Mouse (Mus musculus) v-Abl transformed pro-B cells (cell line): ENCODE data around the gene Ets1.

Source experiments
- in situ Hi-C, 2 experiments: fragments of 400-800 bp; cut with MboI; formaldehyde crosslinking; loops; one replicate each; pipeline ENCODE4 v1.15.1; 2025; ENCODE audit not compliant: unreplicated experiment in 2 of 2

The Ets1 gene

DNA sequence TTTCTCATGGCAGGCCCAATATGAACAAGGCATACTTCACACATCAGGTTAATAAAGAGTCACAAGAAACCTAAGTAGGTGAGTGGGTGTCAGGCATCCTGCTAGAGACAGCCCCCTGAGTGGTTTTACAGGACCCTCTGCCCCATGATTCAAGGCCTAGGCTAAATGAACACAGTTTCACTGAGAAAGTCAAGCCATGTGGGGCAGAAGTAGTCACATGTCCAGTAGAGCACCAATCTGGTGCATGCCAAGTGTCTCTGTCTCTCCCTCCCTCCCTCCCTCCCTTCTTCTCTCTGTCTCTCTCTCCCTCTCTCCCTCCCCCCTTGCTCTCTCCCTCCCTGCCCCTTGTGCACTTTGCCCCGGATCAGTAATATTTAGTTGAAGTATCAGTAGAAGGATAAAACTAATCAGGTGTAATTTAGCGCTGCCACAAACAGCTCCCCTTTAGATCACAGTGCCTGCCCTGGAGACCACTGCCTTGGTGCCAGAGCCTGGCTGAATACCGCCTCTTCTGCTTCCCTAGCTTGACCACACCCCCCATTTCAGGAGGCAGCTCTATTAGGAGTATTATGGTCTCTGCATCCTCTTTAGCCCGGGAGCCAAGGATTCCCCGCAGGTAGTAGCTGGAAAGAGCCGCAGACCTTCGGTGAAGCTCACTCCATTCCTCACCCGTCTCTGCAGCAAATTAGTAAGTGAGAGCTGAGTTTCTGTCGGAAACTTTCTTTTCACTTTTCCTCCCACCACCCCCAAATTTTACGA lies at the start of gene Ets1:
Gene Ets1 (plus strand): TSS at position 595 of the 759 bp plus-strand sequence.
- in situ Hi-C loops: no loop called here

GRCm38 (mm10) chr9:32589900-32590299 lies 46.1 kb upstream of the Ets1 start:
- in situ Hi-C loops: loop anchor here (5.0 to 10.0 kb wide), 8 partner anchors 183 to 657 kb away; no protein-coding TSS in a partner anchor

GRCm38 (mm10) chr9:32590571-32590970 lies 45.5 kb upstream of the Ets1 start:
- in situ Hi-C loops: loop anchor here in 1 of 2 experiments (10.0 kb wide), 1 partner anchor 244 kb away; no protein-coding TSS in a partner anchor

GRCm38 (mm10) chr9:32591732-32592582 lies 44.1 kb upstream of the Ets1 start:
- in situ Hi-C loops: loop anchor here in 1 of 2 experiments (10.0 kb wide), 1 partner anchor 243 kb away; no protein-coding TSS in a partner anchor

DNA sequence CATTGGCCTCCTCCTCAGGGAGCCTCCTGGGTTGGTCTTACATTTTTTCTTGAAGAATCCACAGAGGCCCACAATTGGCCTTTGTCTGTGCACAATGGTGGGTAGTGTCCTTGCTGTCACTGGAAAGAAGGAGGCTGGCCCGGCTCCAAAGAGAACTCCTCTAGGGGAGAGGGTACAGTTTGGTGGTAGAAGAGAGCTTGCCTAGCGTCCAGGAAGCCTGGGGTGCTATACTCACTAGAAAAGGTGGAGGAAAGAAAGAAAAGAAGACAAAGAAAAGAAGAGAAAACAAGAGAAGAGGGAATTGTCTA lies 43.5 kb upstream of the Ets1 start:
- in situ Hi-C loops: loop anchor here in 1 of 2 experiments (10.0 kb wide), 1 partner anchor 242 kb away; no protein-coding TSS in a partner anchor

- in situ Hi-C loops: loop anchor here in 1 of 2 experiments (10.0 kb wide), 1 partner anchor 241 kb away; no protein-coding TSS in a partner anchor
These were observed 42.2 kb upstream of the Ets1 start for GRCm38 (mm10) chr9:32593816-32594215.

DNA sequence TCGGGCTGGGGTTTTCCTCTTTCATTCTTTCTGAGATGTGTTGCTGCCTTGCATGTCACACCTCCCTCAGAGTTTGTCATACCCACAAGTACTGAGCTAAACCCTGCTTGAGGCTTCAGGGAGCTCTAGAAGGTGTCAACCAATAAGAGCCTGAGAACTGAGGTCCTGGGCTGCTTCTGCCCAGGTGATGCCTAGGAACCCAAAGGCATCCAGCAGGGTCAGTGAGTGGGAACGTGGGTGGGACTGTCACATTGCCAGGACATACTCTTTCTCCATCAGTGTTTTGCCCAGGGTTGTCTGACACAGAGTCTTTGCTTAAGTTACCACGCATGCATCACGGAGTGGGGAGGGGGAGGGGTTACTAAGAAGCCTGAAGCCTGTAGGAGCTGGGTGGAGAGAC lies 41.7 kb upstream of the Ets1 start:
- in situ Hi-C loops: loop anchor here in 1 of 2 experiments (10.0 kb wide), 1 partner anchor 240 kb away; no protein-coding TSS in a partner anchor

- in situ Hi-C loops: loop anchor here in 1 of 2 experiments (10.0 kb wide), 1 partner anchor 240 kb away; no protein-coding TSS in a partner anchor
These were observed 40.8 kb upstream of the Ets1 start for GRCm38 (mm10) chr9:32595076-32595820.

DNA sequence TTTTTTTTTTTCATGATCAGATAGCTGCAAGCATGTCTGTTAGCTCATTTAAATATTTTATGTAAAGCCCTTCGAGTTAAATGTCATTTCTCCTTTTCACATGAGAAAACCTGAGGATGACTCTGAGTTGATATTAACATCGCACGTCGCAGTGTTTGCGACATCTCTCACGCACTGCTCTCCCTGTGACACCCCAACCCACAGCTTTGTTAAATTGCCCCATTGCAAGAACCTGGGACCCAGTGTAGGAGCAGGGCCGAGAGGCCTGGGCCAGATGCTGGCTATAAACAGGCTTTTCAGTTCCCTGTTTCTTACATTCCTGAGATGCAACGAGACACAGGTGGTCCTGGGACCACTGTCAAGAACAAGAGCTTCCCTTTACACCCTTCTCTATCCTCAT lies 39.7 kb upstream of the Ets1 start:
- in situ Hi-C loops: loop anchor here in 1 of 2 experiments (10.0 kb wide), 1 partner anchor 238 kb away; no protein-coding TSS in a partner anchor

DNA sequence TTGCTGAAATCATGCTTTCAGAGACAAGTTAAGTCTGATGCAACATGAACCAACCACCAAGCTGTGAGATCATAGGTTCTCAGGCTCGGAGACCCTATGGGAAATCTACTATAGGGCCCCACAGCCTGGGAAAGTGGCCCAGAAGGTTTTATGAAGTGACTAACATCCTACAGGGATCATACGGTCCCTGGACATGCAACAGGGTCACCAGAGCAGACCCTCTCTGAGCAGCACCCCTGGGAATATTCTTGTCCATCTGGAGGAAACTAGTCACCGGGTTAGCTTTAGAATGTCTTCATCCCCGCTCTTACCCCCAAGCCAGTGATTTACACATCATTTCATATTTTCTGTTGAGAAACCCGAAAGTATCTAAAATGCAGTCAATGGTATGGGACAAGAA lies 34.1 kb upstream of the Ets1 start:
- in situ Hi-C loops: no loop called here

- in situ Hi-C loops: no loop called here
These were observed 32.9 kb upstream of the Ets1 start for GRCm38 (mm10) chr9:32603097-32603496.

- in situ Hi-C loops: no loop called here
These were observed 28.8 kb upstream of the Ets1 start for GRCm38 (mm10) chr9:32607218-32607617.

GRCm38 (mm10) chr9:32608831-32609610 lies 27.0 kb upstream of the Ets1 start:
- in situ Hi-C loops: no loop called here

DNA sequence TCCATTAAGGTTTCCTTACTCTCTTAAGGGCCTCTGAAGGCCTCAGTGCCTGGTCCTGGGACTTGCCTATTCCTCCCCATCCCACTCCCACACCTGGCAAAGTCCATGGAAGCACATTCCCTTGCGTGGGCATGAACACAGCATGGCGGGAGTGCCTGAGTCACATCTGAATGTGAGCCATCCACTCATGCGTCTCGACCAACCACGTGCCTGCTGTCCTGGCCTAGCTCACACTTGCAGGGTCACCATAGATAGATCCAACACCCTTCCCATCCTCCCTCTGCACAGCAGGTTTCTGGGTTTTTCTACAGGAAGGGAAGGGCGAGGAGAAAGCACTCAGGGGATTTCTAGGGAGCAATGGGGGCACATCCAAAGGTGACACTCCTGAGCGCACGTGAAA lies 25.8 kb upstream of the Ets1 start:
- in situ Hi-C loops: loop anchor here (5.0 to 10.0 kb wide), 4 partner anchors 47 to 205 kb away; no protein-coding TSS in a partner anchor

DNA sequence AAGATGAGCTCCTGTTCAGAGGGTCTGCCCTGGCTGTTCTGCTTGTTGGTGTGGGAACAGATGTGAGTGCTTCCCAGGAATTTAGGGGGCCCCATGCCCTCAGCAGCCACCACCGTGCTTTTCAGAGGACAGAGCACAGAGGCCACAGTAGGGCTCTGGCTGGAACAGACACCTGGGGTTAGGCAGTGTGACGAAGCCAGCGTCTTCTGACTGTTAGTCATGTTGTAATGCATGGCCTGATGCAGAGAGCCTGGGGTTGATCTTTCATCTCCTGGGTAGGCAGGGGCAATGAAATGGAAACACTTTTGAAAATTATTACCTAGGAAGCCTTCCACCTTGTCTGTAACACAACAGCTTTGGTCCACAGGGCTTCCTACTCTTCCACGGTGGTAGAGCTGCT lies 25.4 kb upstream of the Ets1 start:
- in situ Hi-C loops: loop anchor here (5.0 to 10.0 kb wide), 4 partner anchors 47 to 204 kb away; no protein-coding TSS in a partner anchor

DNA sequence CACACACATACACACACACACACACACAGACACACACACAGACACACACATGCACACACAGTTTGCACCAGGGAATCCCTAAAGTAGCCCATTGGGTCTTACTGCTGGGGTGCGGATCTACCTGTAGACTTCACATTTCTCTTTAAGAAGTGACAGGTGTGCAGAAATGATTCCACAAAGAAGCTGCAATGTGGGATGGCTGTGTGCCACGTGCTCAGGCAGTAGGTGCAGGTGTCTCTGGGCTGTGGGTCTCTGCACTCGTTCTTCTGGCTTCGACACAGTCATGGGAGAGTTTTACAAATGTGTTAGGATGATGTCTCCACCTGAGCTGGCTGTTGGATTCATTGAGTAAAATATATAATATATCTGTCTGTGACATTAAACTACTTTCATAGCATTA lies 24.7 kb upstream of the Ets1 start:
- in situ Hi-C loops: loop anchor here (5.0 to 10.0 kb wide), 4 partner anchors 46 to 203 kb away; no protein-coding TSS in a partner anchor

GRCm38 (mm10) chr9:32612426-32612825 lies 23.6 kb upstream of the Ets1 start:
- in situ Hi-C loops: loop anchor here (5.0 to 10.0 kb wide), 4 partner anchors 45 to 202 kb away; no protein-coding TSS in a partner anchor

- in situ Hi-C loops: loop anchor here (5.0 to 10.0 kb wide), 4 partner anchors 44 to 202 kb away; no protein-coding TSS in a partner anchor
These were observed 23.1 kb upstream of the Ets1 start for GRCm38 (mm10) chr9:32612861-32613421.

DNA sequence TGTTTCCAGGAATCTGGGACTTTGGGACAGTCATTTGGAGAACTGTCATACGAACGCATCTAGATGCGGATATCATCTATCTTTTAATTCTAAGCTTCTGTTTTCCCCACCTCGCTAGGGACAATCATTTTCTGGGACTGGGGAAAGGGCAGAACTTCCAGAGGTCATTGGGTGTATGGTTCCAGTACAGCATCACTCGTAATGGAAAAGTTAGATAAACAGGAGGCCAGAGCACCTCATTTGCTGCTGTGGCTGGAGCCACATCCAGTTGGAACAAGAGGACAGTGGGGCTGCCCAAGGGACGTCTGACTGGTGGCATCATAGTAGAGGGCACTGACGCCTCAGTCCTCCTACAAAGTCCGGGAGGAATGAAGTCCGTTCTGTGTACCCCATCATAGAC lies 21.8 kb upstream of the Ets1 start:
- in situ Hi-C loops: loop anchor here (5.0 to 10.0 kb wide), 4 partner anchors 43 to 201 kb away; no protein-coding TSS in a partner anchor
